Mouse (Mus musculus): Measurements from ENCODE around the gene Pth1r. TPM values are rescaled to one million over a fixed set of nuclear protein-coding genes. Genes with fewer than 3 reads are reported as not detected.
A peak's percentile ranks its signal among the peaks of the same experiment; 100 is the strongest.
"Not testable (repeated sequence)": the region's sequence is repeated elsewhere in the genome, so short reads cannot be mapped to it uniquely, and the experiment has no call there.

Gene Pth1r
- polyA plus RNA-seq, 1 experiment from 2014 or later: 33.7 TPM

DNA sequence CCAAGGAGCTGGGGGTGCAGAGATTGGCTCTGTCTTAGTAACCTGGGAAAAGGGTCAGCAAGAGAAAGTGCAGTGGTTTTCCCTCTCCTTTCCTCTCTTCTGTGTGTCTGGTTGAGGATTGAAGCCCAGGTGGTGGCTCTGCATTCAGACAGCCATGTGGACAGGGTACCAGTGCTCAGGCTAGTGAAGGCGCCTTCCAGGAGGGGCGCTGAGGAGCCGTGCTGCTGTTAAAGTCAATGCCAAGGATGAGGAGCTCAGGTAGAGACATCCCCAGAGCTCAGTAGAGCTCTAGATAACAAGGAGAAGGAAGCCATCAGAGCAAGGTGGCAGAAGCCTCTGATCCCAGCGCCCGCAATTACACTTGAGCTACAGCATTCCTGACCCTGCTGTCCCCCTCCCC is 59.9 kb downstream of the Pth1r start:
- no peak overlapping the region for H3K4me3 ChIP-seq (ENCODE audit: low read depth, low read length)
- no peak overlapping the region for H3K4me2 ChIP-seq (ENCODE audit: low read depth)
- no peaks in the 10 kb centered on the region for H3K9me3 ChIP-seq (ENCODE audit: control insufficient read depth, low read length)
- ATAC-seq (ENCODE audit: insufficient read depth, low FRiP score, low TSS enrichment): no peak
- no peak overlapping the region for H3K27ac ChIP-seq (ENCODE audit: low read depth, low read length)
- 63% methylated on average over 5 of the region's 5 CpGs for WGBS
- H3K27me3 ChIP-seq (ENCODE audit: control insufficient read depth, insufficient read depth, low read length): no peaks in the 10 kb centered on the region
- H3K4me1 ChIP-seq (ENCODE audit: control insufficient read depth, insufficient read depth, low read length): peaks cover 2% of the 10 kb centered on the region; the same call in 1 of the 2 replicates
- no peak overlapping the region for H3K9ac ChIP-seq (ENCODE audit: low read length)
- DNase-seq (ENCODE audit: low spot score): no peak
- no peaks in the 10 kb centered on the region for H3K36me3 ChIP-seq (ENCODE audit: control insufficient read depth, insufficient read depth, low read length)

DNA sequence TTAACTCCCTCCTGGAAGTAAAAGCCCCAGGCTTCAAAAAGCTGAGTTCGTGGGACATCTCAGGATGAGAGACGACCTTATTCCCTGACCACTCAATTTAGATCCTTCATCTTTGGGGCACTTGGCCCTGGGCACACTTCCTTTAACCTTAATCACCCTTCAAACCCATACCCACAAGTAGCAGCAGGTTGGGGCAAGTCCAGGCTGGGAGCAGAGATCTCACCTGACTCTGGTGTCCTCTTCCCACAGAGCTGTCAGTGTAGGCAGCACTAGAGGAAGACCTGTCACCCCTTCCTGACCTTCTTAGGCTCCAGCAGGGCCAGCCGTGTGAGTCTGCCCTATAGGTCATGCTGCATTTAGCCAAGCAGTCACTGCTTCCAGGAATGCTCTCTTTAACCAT is 60.5 kb downstream of the Pth1r start:
- Histone ChIP-seq H3K9ac (ENCODE audit: low read length) (no peak overlapping the region), H3K4me3 (ENCODE audit: low read depth, low read length) (no peak overlapping the region), H3K36me3 (ENCODE audit: control insufficient read depth, insufficient read depth, low read length) (no peaks in the 10 kb centered on the region), H3K9me3 (ENCODE audit: control insufficient read depth, low read length) (no peaks in the 10 kb centered on the region), H3K27ac (ENCODE audit: low read depth, low read length) (no peak overlapping the region), H3K4me2 (ENCODE audit: low read depth) (no peak overlapping the region), H3K4me1 (ENCODE audit: control insufficient read depth, insufficient read depth, low read length) (peaks cover 6% of the 10 kb centered on the region; the same call in 1 of the 2 replicates), H3K27me3 (ENCODE audit: control insufficient read depth, insufficient read depth, low read length) (no peaks in the 10 kb centered on the region)
- WGBS: 57% methylated on average over 3 of the region's 3 CpGs
- no peak for DNase-seq (ENCODE audit: low spot score)
- no peak for ATAC-seq (ENCODE audit: insufficient read depth, low FRiP score, low TSS enrichment)

DNA sequence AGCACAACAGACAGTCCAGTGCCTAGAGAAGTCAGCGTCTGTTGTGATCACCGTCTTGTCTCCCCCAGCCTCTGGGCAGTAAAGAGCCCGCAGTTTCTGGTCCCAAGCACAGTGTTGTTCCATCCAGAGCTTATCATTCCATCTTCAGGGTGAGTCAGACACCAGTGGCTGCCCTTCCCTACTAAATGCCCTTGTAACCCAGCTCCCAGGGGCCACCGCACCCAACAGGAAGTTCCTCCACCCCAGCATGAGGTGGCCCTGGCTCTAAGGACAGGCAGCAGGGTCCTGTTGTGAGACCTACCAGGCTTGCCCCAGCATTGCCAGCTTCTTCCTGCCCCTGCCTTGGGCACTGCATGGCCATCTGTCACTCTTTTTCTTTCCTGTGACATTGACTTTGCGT is 61.4 kb downstream of the Pth1r start:
- 79% methylated on average over 5 of the region's 5 CpGs for WGBS
- Histone ChIP-seq H3K4me1 (ENCODE audit: control insufficient read depth, insufficient read depth, low read length) (peaks cover 6% of the 10 kb centered on the region; the same call in 1 of the 2 replicates), H3K36me3 (ENCODE audit: control insufficient read depth, insufficient read depth, low read length) (no peaks in the 10 kb centered on the region), H3K4me3 (ENCODE audit: low read depth, low read length) (no peak overlapping the region), H3K9me3 (ENCODE audit: control insufficient read depth, low read length) (no peaks in the 10 kb centered on the region), H3K27me3 (ENCODE audit: control insufficient read depth, insufficient read depth, low read length) (no peaks in the 10 kb centered on the region), H3K4me2 (ENCODE audit: low read depth) (no peak overlapping the region), H3K9ac (ENCODE audit: low read length) (no peak overlapping the region; the same call in 1 of the 2 replicates), H3K27ac (ENCODE audit: low read depth, low read length) (no peak overlapping the region; the same call in 1 of the 2 replicates)
- DNase-seq (ENCODE audit: low spot score) (no peak), ATAC-seq (ENCODE audit: insufficient read depth, low FRiP score, low TSS enrichment) (no peak)

DNA sequence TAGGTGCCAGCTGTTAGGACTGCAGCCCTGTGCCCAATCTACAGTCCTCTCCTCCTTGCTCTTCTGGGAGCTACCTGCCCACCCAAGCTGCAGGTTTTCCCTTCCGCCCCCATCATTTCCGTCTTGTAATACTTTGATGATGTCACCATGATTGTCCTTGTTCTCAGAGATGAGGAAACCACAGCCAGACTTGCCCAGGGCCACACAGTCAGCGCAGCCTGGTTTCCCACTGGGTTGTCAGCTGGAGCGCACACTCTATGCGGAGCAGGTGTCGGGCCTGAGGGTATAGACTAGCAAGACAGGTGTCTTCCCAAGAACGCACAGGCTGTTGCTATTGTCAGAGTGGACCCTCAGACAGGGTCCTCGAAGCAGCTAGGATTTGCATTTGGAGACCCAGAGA is 61.8 kb downstream of the Pth1r start:
- H3K36me3 ChIP-seq (ENCODE audit: control insufficient read depth, insufficient read depth, low read length): no peaks in the 10 kb centered on the region
- no peak overlapping the region for H3K4me2 ChIP-seq (ENCODE audit: low read depth)
- no peaks in the 10 kb centered on the region for H3K9me3 ChIP-seq (ENCODE audit: control insufficient read depth, low read length)
- no peak overlapping the region for H3K27ac ChIP-seq (ENCODE audit: low read depth, low read length)
- WGBS: 80% methylated on average over 8 of the region's 8 CpGs
- no peaks in the 10 kb centered on the region for H3K27me3 ChIP-seq (ENCODE audit: control insufficient read depth, insufficient read depth, low read length)
- peaks cover 6% of the 10 kb centered on the region; the same call in 1 of the 2 replicates for H3K4me1 ChIP-seq (ENCODE audit: control insufficient read depth, insufficient read depth, low read length)
- H3K9ac ChIP-seq (ENCODE audit: low read length): no peak overlapping the region; the same call in 1 of the 2 replicates
- no peak for ATAC-seq (ENCODE audit: insufficient read depth, low FRiP score, low TSS enrichment)
- no peak overlapping the region for H3K4me3 ChIP-seq (ENCODE audit: low read depth, low read length)
- DNase-seq (ENCODE audit: low spot score): no peak

DNA sequence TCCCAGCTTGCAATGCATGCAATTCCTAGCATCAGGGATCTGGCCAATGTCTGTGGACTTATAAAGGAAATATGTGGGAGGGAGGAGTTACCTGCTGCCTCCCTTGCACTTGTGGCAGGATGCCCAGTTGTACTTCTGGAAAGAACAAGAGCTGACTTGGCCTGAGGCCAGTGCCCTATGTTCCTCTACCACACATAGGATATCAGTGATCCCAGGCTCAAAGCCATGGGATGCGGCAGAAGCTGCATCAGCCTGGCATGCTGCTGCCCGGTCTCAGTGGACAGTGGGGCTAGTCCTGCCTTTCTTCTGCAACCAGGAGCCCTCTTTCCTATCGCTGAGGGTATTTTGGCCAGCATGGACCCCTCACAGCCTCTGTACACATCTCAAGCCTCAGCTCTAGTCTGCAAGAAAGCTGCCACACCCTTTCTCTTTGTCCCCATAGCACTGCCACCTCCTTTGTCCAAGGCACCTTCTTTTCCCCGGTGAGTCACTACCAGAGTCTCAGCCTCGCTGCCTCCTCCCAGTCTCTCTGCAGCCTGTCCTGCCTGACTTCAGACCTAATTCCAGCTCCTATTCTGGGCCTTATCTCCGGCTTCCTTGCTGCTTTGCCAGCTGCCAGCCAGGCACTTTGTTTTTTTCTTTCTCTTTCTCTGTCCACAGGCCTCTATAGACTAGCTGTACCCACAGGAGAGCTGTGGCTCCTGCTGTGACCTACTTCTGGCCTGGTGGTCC is 62.7 kb downstream of the Pth1r start:
- ATAC-seq (ENCODE audit: insufficient read depth, low FRiP score, low TSS enrichment) (no peak), DNase-seq (ENCODE audit: low spot score) (no peak)
- H3K4me3 ChIP-seq (ENCODE audit: low read depth, low read length): no peak overlapping the region
- H3K27me3 ChIP-seq (ENCODE audit: control insufficient read depth, insufficient read depth, low read length): no peaks in the 10 kb centered on the region
- peaks cover 6% of the 10 kb centered on the region; the same call in 1 of the 2 replicates for H3K4me1 ChIP-seq (ENCODE audit: control insufficient read depth, insufficient read depth, low read length)
- no peak overlapping the region for H3K9ac ChIP-seq (ENCODE audit: low read length)
- H3K4me2 ChIP-seq (ENCODE audit: low read depth): no peak overlapping the region
- WGBS: 90% methylated on average over 6 of the region's 6 CpGs
- no peaks in the 10 kb centered on the region for H3K9me3 ChIP-seq (ENCODE audit: control insufficient read depth, low read length)
- no peaks in the 10 kb centered on the region for H3K36me3 ChIP-seq (ENCODE audit: control insufficient read depth, insufficient read depth, low read length)
- H3K27ac ChIP-seq (ENCODE audit: low read depth, low read length): no peak overlapping the region

DNA sequence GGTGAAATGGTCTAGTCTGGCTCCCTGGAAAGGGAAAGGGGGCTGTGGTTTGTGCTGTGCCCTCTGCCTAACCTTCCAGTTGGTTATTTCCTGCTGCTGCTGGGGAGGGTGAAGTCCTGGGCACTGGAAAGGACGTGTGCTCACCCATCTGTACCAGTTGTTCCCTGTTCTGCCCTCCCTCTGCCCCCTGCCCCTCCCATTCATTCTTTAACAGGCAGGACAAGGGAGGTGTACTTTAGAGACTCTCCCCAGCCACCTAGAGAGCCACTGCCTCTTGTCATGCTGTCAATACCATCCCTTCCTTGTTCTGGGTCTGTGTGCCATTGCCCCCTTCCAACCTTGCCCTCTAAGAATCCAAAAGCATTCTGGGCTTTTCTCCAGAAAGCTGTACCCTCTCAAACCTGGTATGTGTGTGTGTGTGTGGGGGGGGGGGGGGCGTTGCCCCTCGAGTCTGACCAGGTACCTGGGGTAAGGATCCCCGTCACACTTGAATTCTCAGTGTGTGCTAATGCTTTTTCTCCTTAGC is 63.3 kb downstream of the Pth1r start:
- peaks cover 6% of the 10 kb centered on the region; the same call in 1 of the 2 replicates for H3K4me1 ChIP-seq (ENCODE audit: control insufficient read depth, insufficient read depth, low read length)
- no peaks in the 10 kb centered on the region for H3K9me3 ChIP-seq (ENCODE audit: control insufficient read depth, low read length)
- no peak overlapping the region for H3K4me3 ChIP-seq (ENCODE audit: low read depth, low read length)
- ATAC-seq (ENCODE audit: insufficient read depth, low FRiP score, low TSS enrichment): no peak
- WGBS: 85% methylated on average over 4 of the region's 4 CpGs
- H3K36me3 ChIP-seq (ENCODE audit: control insufficient read depth, insufficient read depth, low read length): no peaks in the 10 kb centered on the region
- H3K9ac ChIP-seq (ENCODE audit: low read length): no peak overlapping the region
- H3K27me3 ChIP-seq (ENCODE audit: control insufficient read depth, insufficient read depth, low read length): no peaks in the 10 kb centered on the region
- no peak for DNase-seq (ENCODE audit: low spot score)
- no peak overlapping the region for H3K4me2 ChIP-seq (ENCODE audit: low read depth)
- H3K27ac ChIP-seq (ENCODE audit: low read depth, low read length): no peak overlapping the region

DNA sequence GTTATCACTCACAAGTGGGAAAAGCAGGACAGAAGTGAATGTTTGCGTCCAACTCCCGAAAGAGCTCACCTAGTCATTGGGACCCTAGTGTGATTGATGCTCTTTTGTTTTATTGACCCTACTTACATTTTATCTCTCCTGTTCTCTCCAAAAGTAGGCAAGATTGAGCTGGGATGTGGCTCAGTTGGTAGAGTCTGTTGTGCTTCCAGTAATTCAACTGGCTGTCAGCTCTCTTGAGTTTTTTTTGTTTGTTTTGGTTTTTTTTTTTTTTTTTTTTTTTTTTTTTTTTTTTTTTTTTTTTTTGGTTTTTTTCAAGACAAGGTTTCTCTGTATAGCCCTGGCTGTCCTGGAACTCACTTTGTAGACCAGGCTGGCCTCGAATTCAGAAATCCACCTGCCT is 64.2 kb downstream of the Pth1r start:
- H3K4me1 ChIP-seq (ENCODE audit: control insufficient read depth, insufficient read depth, low read length); H3K36me3 ChIP-seq (ENCODE audit: control insufficient read depth, insufficient read depth, low read length); DNase-seq (ENCODE audit: low spot score); H3K4me2 ChIP-seq (ENCODE audit: low read depth); H3K27ac ChIP-seq (ENCODE audit: low read depth, low read length); H3K27me3 ChIP-seq (ENCODE audit: control insufficient read depth, insufficient read depth, low read length); H3K4me3 ChIP-seq (ENCODE audit: low read depth, low read length); H3K9me3 ChIP-seq (ENCODE audit: control insufficient read depth, low read length); H3K9ac ChIP-seq (ENCODE audit: low read length); ATAC-seq (ENCODE audit: insufficient read depth, low FRiP score, low TSS enrichment): not testable (repeated sequence)
- 83% methylated on average over 3 of the region's 3 CpGs for WGBS

DNA sequence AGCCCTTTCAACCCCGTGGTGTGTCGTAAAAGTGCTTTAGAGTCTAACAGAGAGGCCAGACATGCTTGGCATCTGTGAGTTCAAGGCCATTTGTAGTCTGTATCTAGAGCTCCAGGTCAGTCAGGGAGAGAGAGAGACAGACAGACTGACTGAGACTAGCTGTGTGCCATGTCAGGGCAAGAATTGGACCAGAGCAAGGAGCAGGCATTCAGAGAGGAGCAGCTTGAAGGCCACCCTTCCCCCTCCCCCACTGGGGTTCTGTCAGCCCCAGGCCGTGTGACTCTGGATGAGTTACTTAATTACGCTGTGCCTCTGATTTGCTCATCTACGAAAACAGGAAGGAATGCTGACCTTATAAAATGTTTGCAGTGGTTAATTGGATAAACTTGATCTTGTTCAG is 64.7 kb downstream of the Pth1r start:
- Histone ChIP-seq H3K27ac (ENCODE audit: low read depth, low read length) (peak overlapping the region; percentile 54), H3K4me1 (ENCODE audit: control insufficient read depth, insufficient read depth, low read length) (peaks cover 6% of the 10 kb centered on the region; the same call in 1 of the 2 replicates), H3K4me2 (ENCODE audit: low read depth) (no peak overlapping the region), H3K9ac (ENCODE audit: low read length) (no peak overlapping the region), H3K9me3 (ENCODE audit: control insufficient read depth, low read length) (no peaks in the 10 kb centered on the region), H3K36me3 (ENCODE audit: control insufficient read depth, insufficient read depth, low read length) (no peaks in the 10 kb centered on the region), H3K4me3 (ENCODE audit: low read depth, low read length) (no peak overlapping the region), H3K27me3 (ENCODE audit: control insufficient read depth, insufficient read depth, low read length) (no peaks in the 10 kb centered on the region)
- 50% methylated on average over 5 of the region's 5 CpGs for WGBS
- no peak for DNase-seq (ENCODE audit: low spot score)
- no peak for ATAC-seq (ENCODE audit: insufficient read depth, low FRiP score, low TSS enrichment)

DNA sequence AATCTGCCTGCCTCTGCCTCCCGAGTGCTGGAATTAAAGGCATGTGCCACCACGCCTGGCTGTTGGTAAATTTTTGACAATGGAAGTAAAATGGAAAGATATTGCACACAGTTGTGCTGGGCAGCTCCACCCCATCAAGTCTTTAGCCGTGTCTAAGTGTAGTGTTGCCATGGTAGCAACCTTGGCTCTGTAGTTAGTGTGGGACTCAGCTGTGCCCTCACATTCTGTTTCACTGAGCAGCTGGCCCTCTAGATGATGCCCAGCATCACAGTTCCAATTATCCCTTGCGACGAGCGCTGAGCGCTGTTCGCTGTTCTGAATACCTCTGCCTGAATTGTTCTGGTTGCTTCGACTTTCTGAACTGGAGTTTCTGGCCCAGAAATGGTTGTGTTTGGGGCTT is 65.1 kb downstream of the Pth1r start:
- DNase-seq (ENCODE audit: low spot score): peak; percentile 39
- Histone ChIP-seq H3K27ac (ENCODE audit: low read depth, low read length) (peak overlapping the region; percentile 54), H3K4me1 (ENCODE audit: control insufficient read depth, insufficient read depth, low read length) (peaks cover 6% of the 10 kb centered on the region; the same call in 1 of the 2 replicates), H3K9me3 (ENCODE audit: control insufficient read depth, low read length) (no peaks in the 10 kb centered on the region), H3K4me3 (ENCODE audit: low read depth, low read length) (no peak overlapping the region), H3K4me2 (ENCODE audit: low read depth) (no peak overlapping the region), H3K27me3 (ENCODE audit: control insufficient read depth, insufficient read depth, low read length) (no peaks in the 10 kb centered on the region), H3K36me3 (ENCODE audit: control insufficient read depth, insufficient read depth, low read length) (no peaks in the 10 kb centered on the region), H3K9ac (ENCODE audit: low read length) (no peak overlapping the region)
- WGBS: 59% methylated on average over 9 of the region's 9 CpGs
- ATAC-seq (ENCODE audit: insufficient read depth, low FRiP score, low TSS enrichment): peak; percentile 71

Data from neural tube, embryonic 11.5 days (tissue).